Mouse (Mus musculus): ENCODE data around the gene Pidd1. TPM values are rescaled to one million over a fixed set of nuclear protein-coding genes. Genes with fewer than 3 reads are reported as not detected.

Gene Pidd1
- total RNA-seq, 2 experiments from 2014 or later, result 7.3 to 17.9 TPM

- no peak for ATAC-seq (replicated peaks; ENCODE audit: low FRiP score, poor library complexity, severe bottlenecking)
Measured at GRCm38 (mm10) chr7:141439811-141440210, 4.0 kb downstream of the Pidd1 start.

GRCm38 (mm10) chr7:141439140-141439679 is 4.6 kb downstream of the Pidd1 start:
- ATAC-seq (replicated peaks; ENCODE audit: low FRiP score, poor library complexity, severe bottlenecking), result no peak

- no peak for ATAC-seq (replicated peaks; ENCODE audit: low FRiP score, poor library complexity, severe bottlenecking)
Measured at GRCm38 (mm10) chr7:141438201-141438968, 5.4 kb downstream of the Pidd1 start.

GRCm38 (mm10) chr7:141437178-141438120 is 6.4 kb downstream of the Pidd1 start, which contains the start of gene Slc25a22:
TSS of gene Slc25a22 (minus strand) at chr7:141437892.
- peak; percentile 65 for ATAC-seq (replicated peaks; ENCODE audit: low FRiP score, poor library complexity, severe bottlenecking)

- no peak for ATAC-seq (replicated peaks; ENCODE audit: low FRiP score, poor library complexity, severe bottlenecking)
Measured at GRCm38 (mm10) chr7:141436523-141436892, 7.3 kb downstream of the Pidd1 start.

GRCm38 (mm10) chr7:141435856-141436522 is 7.8 kb downstream of the Pidd1 start:
- no peak for ATAC-seq (replicated peaks; ENCODE audit: low FRiP score, poor library complexity, severe bottlenecking)

GRCm38 (mm10) chr7:141435129-141435855 is 8.5 kb downstream of the Pidd1 start:
- ATAC-seq (replicated peaks; ENCODE audit: low FRiP score, poor library complexity, severe bottlenecking), result peak; percentile 71

GRCm38 (mm10) chr7:141434464-141434863 is 9.4 kb downstream of the Pidd1 start:
- no peak for ATAC-seq (replicated peaks; ENCODE audit: low FRiP score, poor library complexity, severe bottlenecking)

GRCm38 (mm10) chr7:141433517-141434400 is 10.1 kb downstream of the Pidd1 start:
- ATAC-seq (replicated peaks; ENCODE audit: low FRiP score, poor library complexity, severe bottlenecking), result no peak

- ATAC-seq (replicated peaks; ENCODE audit: low FRiP score, poor library complexity, severe bottlenecking), result no peak
Measured at GRCm38 (mm10) chr7:141432741-141433516, 10.9 kb downstream of the Pidd1 start.

GRCm38 (mm10) chr7:141432186-141432611 is 11.6 kb downstream of the Pidd1 start:
- ATAC-seq (replicated peaks; ENCODE audit: low FRiP score, poor library complexity, severe bottlenecking), result no peak

GRCm38 (mm10) chr7:141431434-141432185 is 12.2 kb downstream of the Pidd1 start:
- no peak for ATAC-seq (replicated peaks; ENCODE audit: low FRiP score, poor library complexity, severe bottlenecking)

GRCm38 (mm10) chr7:141430585-141431240 is 13.1 kb downstream of the Pidd1 start:
- ATAC-seq (replicated peaks; ENCODE audit: low FRiP score, poor library complexity, severe bottlenecking), result no peak

GRCm38 (mm10) chr7:141429840-141430584 is 13.8 kb downstream of the Pidd1 start:
- no peak for ATAC-seq (replicated peaks; ENCODE audit: low FRiP score, poor library complexity, severe bottlenecking)

- ATAC-seq (replicated peaks; ENCODE audit: low FRiP score, poor library complexity, severe bottlenecking), result no peak
Measured at GRCm38 (mm10) chr7:141429310-141429709, 14.5 kb downstream of the Pidd1 start, which contains the start of gene Cend1. TSS of gene Cend1 (minus strand) at chr7:141429491.

- ATAC-seq (replicated peaks; ENCODE audit: low FRiP score, poor library complexity, severe bottlenecking), result no peak
Measured at GRCm38 (mm10) chr7:141428701-141429100, 15.1 kb downstream of the Pidd1 start.
